Mouse (Mus musculus): ENCODE measurements around the gene Psme1. TPM values are rescaled to one million over a fixed set of nuclear protein-coding genes. Genes with fewer than 3 reads are reported as not detected.

The Psme1 gene
- total and polyA plus RNA-seq, 3 experiments: 85.9 to 205 TPM; not detected in 1

- Histone ChIP-seq H3K9ac (ENCODE audit: control insufficient read depth, low read depth, low read length, poor library complexity, severe bottlenecking) (no peak overlapping the region), H3K4me1 (ENCODE audit: control insufficient read depth in 1 of 2, insufficient read depth in 2 of 2, low read length in 2 of 2) (peaks cover 3 to 7% of the 10 kb centered on the region in 2 experiments; a peak in 2 of 4 replicates), H3K79me2 (ENCODE audit: control insufficient read depth, insufficient read depth, low read length, poor library complexity) (no peaks in the 10 kb centered on the region), H3K4me3 (ENCODE audit: control insufficient read depth in 1 of 2, insufficient read depth in 1 of 2, low read depth in 2 of 2, low read length in 2 of 2) (no peak overlapping the region), H3K36me3 (ENCODE audit: control insufficient read depth in 1 of 2, insufficient read depth in 2 of 2, low read length in 2 of 2) (peaks cover 0 to 12% of the 10 kb centered on the region in 2 experiments; a peak in 2 of 4 replicates), H3K27me3 (ENCODE audit: control insufficient read depth in 1 of 2, insufficient read depth in 2 of 2, low read length in 2 of 2) (no peaks in the 10 kb centered on the region), H3K9me3 (replicated peaks; ENCODE audit: insufficient read depth, low read length) (no peaks in the 10 kb centered on the region), H3K27ac (ENCODE audit: control insufficient read depth, low read depth, low read length) (no peak overlapping the region)
- DNase-seq (ENCODE audit: low read depth, low spot score): no peak
- TF ChIP-seq E2F4 (IDR thresholded peaks at IDR 0.05; ENCODE audit: borderline replicate concordance, low read depth, low read length): no peak
- no peak for TF ChIP-seq RAD21 (IDR thresholded peaks at IDR 0.05; ENCODE audit: low read depth, low read length)
- no peak for TF ChIP-seq MAX (IDR thresholded peaks at IDR 0.05; ENCODE audit: low read length)
- no peak for TF ChIP-seq ZMIZ1 (IDR thresholded peaks at IDR 0.05; ENCODE audit: low read depth, low read length)
- no peak for TF ChIP-seq RCOR1 (IDR thresholded peaks at IDR 0.05; ENCODE audit: low read depth, low read length)
- TF ChIP-seq MAZ (IDR thresholded peaks at IDR 0.05; ENCODE audit: low read depth, low read length): no peak
- TF ChIP-seq SMC3 (IDR thresholded peaks at IDR 0.05; ENCODE audit: low read depth, low read length): no peak
- no peak for TF ChIP-seq USF2 (IDR thresholded peaks at IDR 0.05; ENCODE audit: borderline replicate concordance in 1 of 2, insufficient read depth in 1 of 2, low read depth in 1 of 2, low read length in 2 of 2)
- TF ChIP-seq MYB (IDR thresholded peaks at IDR 0.05; ENCODE audit: low read depth, low read length): no peak
- no peak for TF ChIP-seq UBTF (IDR thresholded peaks at IDR 0.05; ENCODE audit: borderline replicate concordance, insufficient read depth, low read depth, low read length)
- TF ChIP-seq TAL1 (IDR thresholded peaks at IDR 0.05; ENCODE audit: low read length): no peak
- TF ChIP-seq CHD2 (IDR thresholded peaks at IDR 0.05; ENCODE audit: low read length): no peak
- TF ChIP-seq MEF2A (IDR thresholded peaks at IDR 0.05; ENCODE audit: extremely low read depth, insufficient replicate concordance, low read depth, low read length, poor library complexity, severe bottlenecking): no peak
- no peak for TF ChIP-seq ELF1 (IDR thresholded peaks at IDR 0.05; ENCODE audit: low read depth, low read length)
Measured at GRCm38 (mm10) chr14:55605743-55606459, 28.0 kb downstream of the Psme1 start.

- no peak for DNase-seq (ENCODE audit: low read depth, low spot score)
- no peaks in the 10 kb centered on the region for H3K27me3 ChIP-seq (ENCODE audit: control insufficient read depth in 1 of 2, insufficient read depth in 2 of 2, low read length in 2 of 2)
- H3K36me3 ChIP-seq (ENCODE audit: control insufficient read depth in 1 of 2, insufficient read depth in 2 of 2, low read length in 2 of 2): peaks cover 0 to 16% of the 10 kb centered on the region in 2 experiments; a peak in 2 of 4 replicates
- H3K79me2 ChIP-seq (ENCODE audit: control insufficient read depth, insufficient read depth, low read length, poor library complexity): no peaks in the 10 kb centered on the region
- no peak overlapping the region for H3K27ac ChIP-seq (ENCODE audit: control insufficient read depth, low read depth, low read length)
- no peak for TF ChIP-seq ZKSCAN1 (IDR thresholded peaks at IDR 0.05; ENCODE audit: low read depth, low read length)
- TF ChIP-seq RCOR1 (IDR thresholded peaks at IDR 0.05; ENCODE audit: low read depth, low read length): no peak
- no peak for TF ChIP-seq TCF12 (IDR thresholded peaks at IDR 0.05; ENCODE audit: low read depth, low read length)
- no peak for TF ChIP-seq SMC3 (IDR thresholded peaks at IDR 0.05; ENCODE audit: low read depth, low read length)
- no peak for TF ChIP-seq GATA1 (IDR thresholded peaks at IDR 0.05; ENCODE audit: low read depth, low read length)
- peaks cover 3 to 16% of the 10 kb centered on the region in 2 experiments; a peak in 3 of 4 replicates for H3K4me1 ChIP-seq (ENCODE audit: control insufficient read depth in 1 of 2, insufficient read depth in 2 of 2, low read length in 2 of 2)
- H3K9me3 ChIP-seq (replicated peaks; ENCODE audit: insufficient read depth, low read length): no peaks in the 10 kb centered on the region
- H3K9ac ChIP-seq (ENCODE audit: control insufficient read depth, low read depth, low read length, poor library complexity, severe bottlenecking): no peak overlapping the region
- H3K4me3 ChIP-seq (ENCODE audit: control insufficient read depth in 1 of 2, insufficient read depth in 1 of 2, low read depth in 2 of 2, low read length in 2 of 2): no peak overlapping the region
Measured at GRCm38 (mm10) chr14:55608339-55608738, 30.4 kb downstream of the Psme1 start.
